Mouse (Mus musculus): ENCODE measurements at regions not wholly inside any gene's neighbourhood (a gene's known extent, or its start where the extent isn't known, plus 50 kb on each side); places are given as distances from the start of the nearest gene placed in this dataset.

DNA sequence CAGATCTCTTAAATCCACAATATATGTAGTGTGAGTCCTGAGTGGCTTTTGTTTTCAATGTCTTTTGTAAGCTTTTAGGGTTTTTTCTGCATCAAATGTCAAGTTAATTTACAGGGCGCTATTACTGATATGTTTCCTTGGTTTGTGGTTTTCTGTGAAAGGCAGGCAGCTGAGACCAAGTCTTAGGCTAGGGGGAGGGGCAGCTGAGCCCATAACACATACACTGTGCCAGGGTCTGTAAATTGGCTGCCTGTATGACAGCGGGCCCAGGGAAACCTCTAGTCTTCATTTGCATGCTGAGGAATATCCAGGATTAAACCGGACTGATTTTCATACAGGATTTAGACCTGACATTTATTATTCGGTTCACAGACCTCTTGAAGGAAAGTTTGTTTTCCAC is 353.2 kb upstream of the Tmem161b start:
- Histone ChIP-seq H3K27ac (ENCODE audit: insufficient read depth, low read depth, low read length, poor library complexity, severe bottlenecking) (no peak overlapping the region), H3K4me3 (ENCODE audit: insufficient read depth in 1 of 2, low read depth in 1 of 2, low read length in 2 of 2, poor library complexity in 1 of 2, severe bottlenecking in 1 of 2) (no peak overlapping the region), H3K36me3 (ENCODE audit: control insufficient read depth, insufficient read depth, low read length, poor library complexity, severe bottlenecking) (no peaks in the 10 kb centered on the region), H3K9me3 (ENCODE audit: control insufficient read depth, insufficient read depth, low read depth, low read length) (no peaks in the 10 kb centered on the region), H3K4me1 (ENCODE audit: control insufficient read depth in 2 of 2, insufficient read depth in 2 of 2, low read length in 2 of 2, poor library complexity in 1 of 2) (no peaks in the 10 kb centered on the region), H3K9ac (ENCODE audit: insufficient read depth, low read depth, low read length, poor library complexity, severe bottlenecking) (no peak overlapping the region)
- no peak for DNase-seq (ENCODE audit: low read depth, low spot score)
- in situ Hi-C loops (cut with MboI; ENCODE audit: low sequenced_read_pairs in 2 of 2, unreplicated experiment in 2 of 2), result no loop called here
- no peak for TF ChIP-seq HCFC1 (IDR thresholded peaks at IDR 0.05; ENCODE audit: borderline replicate concordance, insufficient read depth, low read length)
- no peak for TF ChIP-seq ZNF384 (IDR thresholded peaks at IDR 0.05; ENCODE audit: low read depth, low read length)
- TF ChIP-seq CHD2 (IDR thresholded peaks at IDR 0.05; ENCODE audit: low read depth, low read length), result no peak
- TF ChIP-seq ZC3H11A (IDR thresholded peaks at IDR 0.05; ENCODE audit: borderline replicate concordance, low read depth, low read length), result no peak
- no peak for TF ChIP-seq MAFK (IDR thresholded peaks at IDR 0.05; ENCODE audit: insufficient read depth, low read depth, low read length)

DNA sequence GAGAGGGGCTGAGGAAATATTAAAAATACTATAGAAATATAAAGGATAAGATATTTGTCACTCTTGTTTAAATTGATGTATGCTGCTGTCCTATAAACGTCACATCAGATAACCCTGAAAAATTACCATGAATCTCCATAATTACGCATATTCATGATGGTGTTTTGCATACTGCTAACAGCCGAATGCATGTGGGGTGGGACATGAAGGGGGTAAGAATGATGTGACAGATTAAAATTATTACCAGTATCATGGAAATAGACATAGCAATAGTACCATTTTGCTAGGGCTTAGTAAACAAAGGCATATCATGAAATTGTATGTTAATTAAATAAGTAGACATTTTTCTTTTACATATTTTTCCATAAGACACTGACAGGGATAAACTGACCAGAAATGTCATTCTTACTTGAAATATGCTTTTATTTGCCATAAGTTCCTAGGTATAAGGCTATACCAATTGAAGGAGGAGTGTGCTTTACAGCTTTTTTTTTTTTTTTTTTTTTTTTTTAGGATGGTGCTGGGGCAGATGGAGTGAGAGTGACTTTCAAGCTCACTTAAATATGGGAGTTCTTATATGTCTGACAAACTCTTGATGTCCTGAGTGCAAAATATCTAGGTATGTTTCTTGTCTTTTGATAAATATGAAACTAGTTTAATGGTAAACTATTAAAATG is 349.8 kb upstream of the Tmem161b start:
- no peaks in the 10 kb centered on the region for H3K4me1 ChIP-seq (ENCODE audit: control insufficient read depth in 2 of 2, insufficient read depth in 2 of 2, low read length in 2 of 2, poor library complexity in 1 of 2)
- no peaks in the 10 kb centered on the region for H3K36me3 ChIP-seq (ENCODE audit: control insufficient read depth, insufficient read depth, low read length, poor library complexity, severe bottlenecking)
- no peak for DNase-seq (ENCODE audit: low read depth, low spot score)
- no peak overlapping the region for H3K27ac ChIP-seq (ENCODE audit: insufficient read depth, low read depth, low read length, poor library complexity, severe bottlenecking)
- H3K9ac ChIP-seq (ENCODE audit: insufficient read depth, low read depth, low read length, poor library complexity, severe bottlenecking), result no peak overlapping the region
- no peaks in the 10 kb centered on the region for H3K9me3 ChIP-seq (ENCODE audit: control insufficient read depth, insufficient read depth, low read depth, low read length)
- H3K4me3 ChIP-seq (ENCODE audit: insufficient read depth in 1 of 2, low read depth in 1 of 2, low read length in 2 of 2, poor library complexity in 1 of 2, severe bottlenecking in 1 of 2), result no peak overlapping the region
- in situ Hi-C loops (cut with MboI; ENCODE audit: low sequenced_read_pairs in 2 of 2, unreplicated experiment in 2 of 2), result no loop called here
- TF ChIP-seq ZC3H11A (IDR thresholded peaks at IDR 0.05; ENCODE audit: borderline replicate concordance, low read depth, low read length) (no peak), ZNF384 (IDR thresholded peaks at IDR 0.05; ENCODE audit: low read depth, low read length) (peak; percentile 76), CHD2 (IDR thresholded peaks at IDR 0.05; ENCODE audit: low read depth, low read length) (no peak), HCFC1 (IDR thresholded peaks at IDR 0.05; ENCODE audit: borderline replicate concordance, insufficient read depth, low read length) (no peak), MAFK (IDR thresholded peaks at IDR 0.05; ENCODE audit: insufficient read depth, low read depth, low read length) (no peak)

DNA sequence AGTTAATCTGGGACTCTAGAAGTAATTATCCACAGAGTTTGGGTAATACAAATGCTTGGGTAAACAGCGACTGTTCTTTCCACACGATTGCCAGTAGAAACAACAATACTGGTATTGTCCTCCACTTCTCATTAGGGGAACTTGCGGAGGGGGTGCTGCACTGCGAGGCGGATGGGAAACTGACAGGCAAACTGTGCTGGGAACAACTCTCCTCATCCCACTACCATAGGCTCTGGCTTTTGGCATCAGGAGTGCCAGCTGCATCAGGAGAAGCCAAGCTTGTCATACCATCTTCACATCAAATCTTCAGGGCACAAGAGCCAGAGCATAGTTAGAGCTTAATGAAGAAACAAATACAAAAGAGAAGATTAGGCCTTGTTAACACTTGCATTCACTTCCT is 349.2 kb upstream of the Tmem161b start:
- H3K27ac ChIP-seq (ENCODE audit: insufficient read depth, low read depth, low read length, poor library complexity, severe bottlenecking), result no peak overlapping the region
- no peak for DNase-seq (ENCODE audit: low read depth, low spot score)
- no peaks in the 10 kb centered on the region for H3K9me3 ChIP-seq (ENCODE audit: control insufficient read depth, insufficient read depth, low read depth, low read length)
- H3K36me3 ChIP-seq (ENCODE audit: control insufficient read depth, insufficient read depth, low read length, poor library complexity, severe bottlenecking), result no peaks in the 10 kb centered on the region
- no peaks in the 10 kb centered on the region for H3K4me1 ChIP-seq (ENCODE audit: control insufficient read depth in 2 of 2, insufficient read depth in 2 of 2, low read length in 2 of 2, poor library complexity in 1 of 2)
- in situ Hi-C loops (cut with MboI; ENCODE audit: low sequenced_read_pairs in 2 of 2, unreplicated experiment in 2 of 2), result no loop called here
- no peak overlapping the region for H3K4me3 ChIP-seq (ENCODE audit: insufficient read depth in 1 of 2, low read depth in 1 of 2, low read length in 2 of 2, poor library complexity in 1 of 2, severe bottlenecking in 1 of 2)
- TF ChIP-seq ZNF384 (IDR thresholded peaks at IDR 0.05; ENCODE audit: low read depth, low read length) (no peak), CHD2 (IDR thresholded peaks at IDR 0.05; ENCODE audit: low read depth, low read length) (no peak), MAFK (IDR thresholded peaks at IDR 0.05; ENCODE audit: insufficient read depth, low read depth, low read length) (no peak), ZC3H11A (IDR thresholded peaks at IDR 0.05; ENCODE audit: borderline replicate concordance, low read depth, low read length) (no peak), HCFC1 (IDR thresholded peaks at IDR 0.05; ENCODE audit: borderline replicate concordance, insufficient read depth, low read length) (no peak)
- no peak overlapping the region for H3K9ac ChIP-seq (ENCODE audit: insufficient read depth, low read depth, low read length, poor library complexity, severe bottlenecking)

DNA sequence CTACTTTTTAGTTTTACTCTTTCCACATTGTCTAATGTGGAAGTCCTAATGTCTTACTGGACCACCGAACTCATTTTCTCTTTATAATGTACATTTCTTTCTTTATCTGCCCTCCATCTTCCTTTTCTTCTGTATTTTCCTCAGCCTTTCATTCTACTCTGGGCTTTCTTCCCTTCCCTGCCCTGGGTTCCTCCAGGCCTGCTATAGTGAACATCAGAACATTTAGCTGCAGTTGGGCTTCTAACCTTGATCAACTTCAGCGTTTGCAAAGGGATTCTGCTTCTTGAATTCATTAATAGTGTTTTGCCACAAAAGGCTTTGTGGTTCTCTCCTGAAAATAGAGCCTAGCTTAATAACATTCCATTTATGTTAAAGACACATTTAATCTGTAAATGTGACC is 342.5 kb upstream of the Tmem161b start:
- Histone ChIP-seq H3K27ac (ENCODE audit: insufficient read depth, low read depth, low read length, poor library complexity, severe bottlenecking) (no peak overlapping the region), H3K9me3 (ENCODE audit: control insufficient read depth, insufficient read depth, low read depth, low read length) (no peaks in the 10 kb centered on the region), H3K36me3 (ENCODE audit: control insufficient read depth, insufficient read depth, low read length, poor library complexity, severe bottlenecking) (no peaks in the 10 kb centered on the region), H3K9ac (ENCODE audit: insufficient read depth, low read depth, low read length, poor library complexity, severe bottlenecking) (no peak overlapping the region), H3K4me1 (ENCODE audit: control insufficient read depth in 2 of 2, insufficient read depth in 2 of 2, low read length in 2 of 2, poor library complexity in 1 of 2) (no peaks in the 10 kb centered on the region), H3K4me3 (ENCODE audit: insufficient read depth in 1 of 2, low read depth in 1 of 2, low read length in 2 of 2, poor library complexity in 1 of 2, severe bottlenecking in 1 of 2) (no peak overlapping the region)
- in situ Hi-C loops (cut with MboI; ENCODE audit: low sequenced_read_pairs in 2 of 2, unreplicated experiment in 2 of 2), result no loop called here
- DNase-seq (ENCODE audit: low read depth, low spot score), result no peak
- no peak for TF ChIP-seq ZNF384 (IDR thresholded peaks at IDR 0.05; ENCODE audit: low read depth, low read length)
- TF ChIP-seq ZC3H11A (IDR thresholded peaks at IDR 0.05; ENCODE audit: borderline replicate concordance, low read depth, low read length), result no peak
- TF ChIP-seq CHD2 (IDR thresholded peaks at IDR 0.05; ENCODE audit: low read depth, low read length), result no peak
- no peak for TF ChIP-seq HCFC1 (IDR thresholded peaks at IDR 0.05; ENCODE audit: borderline replicate concordance, insufficient read depth, low read length)
- no peak for TF ChIP-seq MAFK (IDR thresholded peaks at IDR 0.05; ENCODE audit: insufficient read depth, low read depth, low read length)
